Mouse (Mus musculus) thymus, adult 2 months (tissue): ENCODE measurements around the gene Gm11214.

Experiments
- CTCF ChIP-seq: fragments of 200-500 bp; IDR thresholded peaks from 2 replicates; pipeline ENCODE4 v1.5.1; 2012; ENCODE audit warnings: mild to moderate bottlenecking, control low read depth, low read length, moderate library complexity, borderline replicate concordance; ENCODE audit not compliant: control insufficient read depth, poor library complexity, insufficient read depth; ENCODE audit errors: extremely low read depth
- POLR2A ChIP-seq: fragments of 200-500 bp; IDR thresholded peaks from 2 replicates; pipeline ENCODE4 v1.6.1; 2012; ENCODE audit warnings: mild to moderate bottlenecking, low read length, control low read depth, moderate library complexity; ENCODE audit not compliant: control insufficient read depth, poor library complexity, insufficient read depth; ENCODE audit errors: extremely low read depth

- TF ChIP-seq CTCF (no peak), POLR2A (no peak)
Observed at GRCm38 (mm10) chr4:63661426-63661825, 1.8 kb downstream of the Gm11214 start.
